12 mouse cellular contexts compared by ENCODE assay signal in the genomic region with DNA sequence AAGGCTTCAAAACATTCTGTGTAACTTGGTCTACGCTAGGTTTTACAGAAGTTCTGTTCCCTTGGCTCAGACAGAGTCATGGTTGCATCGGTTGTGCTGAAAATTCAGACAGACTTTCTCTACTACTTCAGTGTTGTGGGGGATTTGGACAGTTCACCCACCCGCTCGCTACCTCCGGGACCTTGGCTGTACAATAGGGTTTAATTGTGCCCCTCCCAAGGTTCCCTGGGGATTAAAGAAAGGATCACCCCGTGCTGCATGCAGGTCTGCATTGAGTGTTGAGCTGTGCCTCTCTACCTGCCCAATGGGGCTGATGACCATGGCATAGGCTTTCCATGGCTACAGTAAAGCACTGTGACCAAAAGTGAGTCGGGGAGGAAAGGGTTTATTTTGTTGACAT.
"Had no signal": no experiment of that assay in that cellular context is flagged by ENCODE, and none has a peak within 500 bp of the region (broad histone marks: within the 10 kb centered on the region; RNA-seq: fewer than 3 reads in every experiment).

No protein-coding gene starts in this region.

- H3K9me3 ChIP-seq: limb, embryonic 12.5 days; liver, embryonic 13.5 days; midbrain, embryonic 12.5 days; neural tube, embryonic 13.5 days had no signal

- ATAC-seq: liver, postnatal 0 days; midbrain, embryonic 16.5 days had no signal

- H3K36me3 ChIP-seq: midbrain, embryonic 12.5 days had no signal

- H3K9ac ChIP-seq: limb, embryonic 12.5 days; liver, embryonic 13.5 days; liver, postnatal 0 days; midbrain, embryonic 12.5 days; neural tube, embryonic 13.5 days had no signal

- DNase-seq: liver; liver, embryonic 13.5 days; liver, postnatal 0 days; lung, postnatal 10 days; retina, postnatal 1 day; right cerebral cortex, postnatal 4 days; thymus, postnatal 4 days had no signal

- H3K4me3 ChIP-seq: layer of hippocampus, adult 2 months; limb, embryonic 12.5 days; liver, embryonic 13.5 days; midbrain, embryonic 12.5 days; neural tube, embryonic 13.5 days had no signal

- H3K27ac ChIP-seq: layer of hippocampus, adult 2 months; limb, embryonic 12.5 days; liver, embryonic 13.5 days; midbrain, embryonic 12.5 days; neural tube, embryonic 13.5 days had no signal

- H3K4me2 ChIP-seq: limb, embryonic 12.5 days; liver, embryonic 13.5 days; midbrain, embryonic 12.5 days; neural tube, embryonic 13.5 days had no signal

- H3K27me3 ChIP-seq: limb, embryonic 12.5 days; liver, embryonic 13.5 days; midbrain, embryonic 12.5 days; neural tube, embryonic 13.5 days had no signal

- H3K4me1 ChIP-seq: limb, embryonic 12.5 days; liver, embryonic 13.5 days; midbrain, embryonic 12.5 days; neural tube, embryonic 13.5 days had no signal
